Mouse (Mus musculus): ENCODE results near the gene Ccnb3. TPM values are rescaled to one million over a fixed set of nuclear protein-coding genes. Genes with fewer than 3 reads are reported as not detected.

Ccnb3 gene
- polyA plus RNA-seq (2017; shearing (Covaris generic)), result not detected

DNA sequence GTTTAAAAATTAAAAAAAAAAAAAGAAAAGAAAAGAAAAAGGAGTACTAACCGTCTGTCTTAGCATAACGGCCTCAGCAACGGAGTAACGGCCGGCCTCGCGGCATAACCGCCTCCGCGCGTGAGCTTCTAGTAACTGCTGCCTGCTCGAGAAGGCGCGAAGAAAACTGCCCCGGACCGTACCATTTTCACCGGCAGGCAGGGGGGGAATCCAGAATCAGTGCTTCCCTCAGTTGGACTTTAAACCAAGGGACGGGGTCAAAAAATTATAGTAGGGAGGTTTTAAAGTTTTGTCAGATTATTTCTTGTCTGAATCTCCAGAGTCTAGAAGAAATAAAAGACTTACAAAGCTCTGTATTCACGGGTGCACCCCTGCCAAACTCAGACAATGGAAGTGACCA, at the start of gene Ccnb3:
Gene Ccnb3, minus strand, starts transcription at position 101 of the 400 bp plus-strand sequence.

DNA sequence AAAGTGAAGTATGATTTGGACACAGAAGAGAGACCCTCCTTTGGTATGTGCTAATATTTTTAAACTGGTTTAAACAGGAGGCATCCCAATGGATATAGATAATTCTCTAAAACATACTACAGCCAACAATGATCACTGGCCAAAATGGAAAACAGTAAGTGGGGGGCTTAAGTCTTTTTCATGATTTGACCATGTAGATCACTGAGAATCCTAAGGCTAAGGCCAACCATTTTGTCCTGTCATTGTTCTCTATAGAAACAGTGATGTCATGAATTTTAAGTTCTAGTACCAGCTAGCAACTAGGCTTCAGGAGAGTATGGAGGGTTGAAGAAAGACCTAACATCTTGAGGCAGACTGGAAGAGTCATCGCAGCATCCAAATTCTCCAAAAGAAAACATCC, 25.8 kb upstream of the Ccnb3 start, which contains the start of gene Akap4:
Gene Akap4, plus strand, starts transcription at position 301 of the 400 bp plus-strand sequence.

Other genes with a start within 250 kb of the Ccnb3 start
- not detected for gene Akap4, start 25.9 kb upstream of the Ccnb3 start, polyA plus RNA-seq (2017; shearing (Covaris generic))

Measured in activated CD4-positive, CD25-positive, alpha-beta regulatory T cell (primary cell).